Comparison of ENCODE assay signal across 27 mouse cellular contexts in genomic region chr9:29217951-29218350, GRCm38 (mm10).
A peak's percentile ranks its signal among the peaks of the same experiment; 100 is the strongest.
DNase-seq lines count a peak whose midpoint lies in the region; ATAC-seq lines count a peak whose summit lies in the region.
"Had no signal": no experiment of that assay in that cellular context is flagged by ENCODE, and none has a peak within 500 bp of the region (broad histone marks: within the 10 kb centered on the region; RNA-seq: fewer than 3 reads in every experiment).

No protein-coding gene starts in this region.

- no peak overlapping the region for H3K4me2 ChIP-seq in intestine, embryonic 15.5 days (replicated peaks)
- H3K4me2 ChIP-seq: hindbrain, embryonic 15.5 days; limb, embryonic 15.5 days; liver, embryonic 15.5 days; lung, embryonic 15.5 days; midbrain, embryonic 15.5 days; neural tube, embryonic 12.5 days had no signal

- H3K9ac ChIP-seq in intestine, embryonic 15.5 days = no peak overlapping the region
- H3K9ac ChIP-seq: hindbrain, embryonic 15.5 days; limb, embryonic 15.5 days; liver, embryonic 15.5 days; lung, embryonic 15.5 days; midbrain, embryonic 15.5 days; neural tube, embryonic 12.5 days had no signal

- H3K9me3 ChIP-seq in intestine, embryonic 15.5 days = no peaks in the 10 kb centered on the region
- H3K9me3 ChIP-seq: forebrain, embryonic 10.5 days; hindbrain, embryonic 15.5 days; limb, embryonic 15.5 days; liver, embryonic 15.5 days; lung, embryonic 15.5 days; midbrain, embryonic 15.5 days; neural tube, embryonic 12.5 days had no signal

- no peak for ATAC-seq in intestine, embryonic 15.5 days
- ATAC-seq: CD4-positive, CD25-positive, alpha-beta regulatory T cell, adult 4 months; forebrain, embryonic 16.5 days; intestine, embryonic 16.5 days; midbrain, embryonic 15.5 days had no signal

- no peak overlapping the region for H3K27ac ChIP-seq in intestine, embryonic 15.5 days
- H3K27ac ChIP-seq: forebrain, embryonic 10.5 days; hindbrain, embryonic 15.5 days; limb, embryonic 15.5 days; liver, embryonic 15.5 days; lung, embryonic 15.5 days; midbrain, embryonic 15.5 days; neural tube, embryonic 12.5 days had no signal

- no peaks in the 10 kb centered on the region for H3K27me3 ChIP-seq in intestine, embryonic 15.5 days (replicated peaks)
- H3K27me3 ChIP-seq: hindbrain, embryonic 15.5 days; liver, embryonic 15.5 days; lung, embryonic 15.5 days; megakaryocyte, embryonic 14.5 days; midbrain, embryonic 15.5 days; neural tube, embryonic 12.5 days had no signal

- H3K4me1 ChIP-seq in intestine, embryonic 15.5 days (replicated peaks) = no peaks in the 10 kb centered on the region
- H3K4me1 ChIP-seq: limb, embryonic 15.5 days; liver, embryonic 15.5 days; lung, embryonic 15.5 days; megakaryocyte, embryonic 14.5 days; neural tube, embryonic 12.5 days had no signal

- H3K36me3 ChIP-seq in intestine, embryonic 15.5 days = no peaks in the 10 kb centered on the region
- H3K36me3 ChIP-seq: forebrain, embryonic 10.5 days; hindbrain, embryonic 15.5 days; limb, embryonic 15.5 days; liver, embryonic 15.5 days; lung, embryonic 15.5 days; midbrain, embryonic 15.5 days; neural tube, embryonic 12.5 days had no signal

- DNase-seq in cerebellum, adult 11-12 months = peak; percentile 75
- DNase-seq in cerebellum, adult 8-10 months = no peak
- DNase-seq in left cerebral cortex, postnatal 4 days = peak; percentile 24
- no peak for DNase-seq in left cerebral cortex, adult 11 months (ENCODE audit: low spot score)
- DNase-seq in adrenal gland, postnatal 36 days = peak; percentile 29 to 64
- DNase-seq in cerebellum, postnatal 36 days = peak; percentile 46 to 67
- DNase-seq in heart, postnatal 36 days = no peak
- DNase-seq: gastrocnemius, postnatal 25 days; heart, adult 18-20 months; heart, postnatal 4 days; kidney, adult 9 months; kidney, postnatal 25 days; lung, postnatal 36 days; retina, postnatal 1 day; thymus, postnatal 25 days had no signal

- intact Hi-C loops in left cerebral cortex, postnatal 4 days (cut with DNase I) = no loop called here
- intact Hi-C loops in heart, postnatal 36 days (cut with DNase I) = no loop called here

- H3K4me3 ChIP-seq in intestine, embryonic 15.5 days (replicated peaks) = no peak overlapping the region
- H3K4me3 ChIP-seq: forebrain, embryonic 10.5 days; hindbrain, embryonic 15.5 days; limb, embryonic 15.5 days; liver, embryonic 15.5 days; lung, embryonic 15.5 days; megakaryocyte, embryonic 14.5 days; midbrain, embryonic 15.5 days; neural tube, embryonic 12.5 days had no signal

- WGBS in intestine, embryonic 15.5 days = 90% methylated on average over 7 of the region's 7 CpGs

Comparison
In these comparisons a context has a peak if more than half of its experiments do, and no peak if none do; other contexts are left out.
1. DNase-seq: peak in cerebellum, adult 11-12 months (single experiment), left cerebral cortex, postnatal 4 days (single experiment), adrenal gland, postnatal 36 days (2 of 2) and cerebellum, postnatal 36 days (2 of 2); none in cerebellum, adult 8-10 months (single experiment), left cerebral cortex, adult 11 months (single experiment) and heart, postnatal 36 days (0 of 2).